Mouse (Mus musculus) neural tube, embryonic 15.5 days (tissue): ENCODE results near the gene Gxylt2. TPM values are rescaled to one million over a fixed set of nuclear protein-coding genes. Genes with fewer than 3 reads are reported as not detected.

Experiments used
- polyA plus RNA-seq: library from polyadenylated mRNA; unstranded; fragments of >200 nt; fragmentation: Nextera tagmentation; extraction: Ambion mirVana; gene quantifications from 2 replicates; pipeline ENCODE4 v1.2.1, GENCODE M21; 2015

The Gxylt2 gene
- polyA plus RNA-seq, 1 experiment from 2014 or later = 2.2 TPM

Other genes starting within 250 kb of the Gxylt2 start
- gene Shq1, start 33.6 kb upstream of the Gxylt2 start, polyA plus RNA-seq = 8.9 and 11.0 TPM in 2 replicates
- gene Ppp4r2, start 128.9 kb downstream of the Gxylt2 start, polyA plus RNA-seq = 13.3 and 14.8 TPM in 2 replicates